Mouse (Mus musculus) ES-Bruce4 (cell line): ENCODE measurements at regions not wholly inside any gene's neighbourhood (a gene's known extent, or its start where the extent isn't known, plus 50 kb on each side); places are given as distances from the start of the nearest gene placed in this dataset.

Experiments used
- CTCF ChIP-seq: IDR thresholded peaks from one replicate; pipeline ENCODE4 v1.8.1; 2011; ENCODE audit warnings: low read depth, low read length
- EP300 ChIP-seq: IDR thresholded peaks from 2 replicates; pipeline ENCODE4 v1.6.1; 2011; ENCODE audit warnings: low read depth, low read length; ENCODE audit not compliant: insufficient read depth
- POLR2A ChIP-seq: IDR thresholded peaks from one replicate; pipeline ENCODE4 v1.8.1; 2011; ENCODE audit warnings: low read length; ENCODE audit not compliant: insufficient read depth

DNA sequence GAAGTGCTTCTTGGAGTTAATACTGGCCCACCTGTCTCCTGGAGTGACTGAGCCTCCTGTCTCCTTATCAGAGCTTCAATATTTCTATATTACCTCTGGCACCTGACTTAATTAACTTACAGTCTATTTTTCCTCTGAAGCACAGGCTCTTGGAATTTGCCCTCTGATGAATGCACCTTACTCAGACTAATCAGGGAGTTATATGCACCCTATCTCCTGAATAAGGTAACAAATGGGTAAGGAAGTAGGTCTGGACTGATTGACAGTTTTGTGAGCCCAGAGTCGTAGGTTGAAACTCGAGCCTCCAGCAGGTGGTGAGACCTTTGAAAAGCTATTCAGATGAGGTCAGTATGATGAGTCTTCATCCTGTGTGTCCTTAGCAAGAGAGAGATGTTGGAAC lies 304.9 kb upstream of the Mki67 start:
- TF ChIP-seq EP300 (no peak), CTCF (no peak), POLR2A (no peak)
